In genomic region chr19:34206128-34206527, GRCm38 (mm10) we compare ENCODE assay signal across 13 mouse cellular contexts. TPM values are rescaled to one million over a fixed set of nuclear protein-coding genes. Genes with fewer than 3 reads are reported as not detected.
"Had no signal": no experiment of that assay in that cellular context is flagged by ENCODE, and none has a peak within 500 bp of the region (broad histone marks: within the 10 kb centered on the region; RNA-seq: fewer than 3 reads in every experiment).

No protein-coding gene starts in this region.

RNA-seq across cellular contexts. Expression of gene Ankrd22, which starts 40.3 kb away (rescaled TPM):
- total RNA-seq: megakaryocyte-erythroid progenitor cell, adult 5-6 weeks; midbrain, postnatal 0 days; monocyte, adult 5-6 weeks had no signal
- polyA plus RNA-seq: limb, embryonic 11.5 days; liver, adult 2 months; liver, embryonic 11.5 days; liver, embryonic 12.5 days; lung, embryonic 14.5 days; midbrain, embryonic 11.5 days; midbrain, embryonic 12.5 days; midbrain, embryonic 13.5 days; midbrain, embryonic 14.5 days; midbrain, embryonic 16.5 days; midbrain, postnatal 0 days had no signal

RNA-seq across cellular contexts. Expression of gene Acta2, which starts 49.3 kb away (rescaled TPM):
- total RNA-seq: megakaryocyte-erythroid progenitor cell, adult 5-6 weeks; monocyte, adult 5-6 weeks had no signal
